Mouse (Mus musculus) neural tube, embryonic 12.5 days (tissue): ENCODE data around the gene Gm49380. TPM values are rescaled to one million over a fixed set of nuclear protein-coding genes. Genes with fewer than 3 reads are reported as not detected.
A peak's percentile ranks its signal among the peaks of the same experiment; 100 is the strongest.
"Not testable (repeated sequence)": the region's sequence is repeated elsewhere in the genome, so short reads cannot be mapped to it uniquely, and the experiment has no call there.

Source experiments
- ATAC-seq: fragments of 200-750 bp; cut with Nextera tagmentation; 2 replicates; pipeline ENCODE4 v1.8.0; 2017; ENCODE audit warnings: low read depth, mild to moderate bottlenecking, moderate TSS enrichment, moderate library complexity; ENCODE audit not compliant: low FRiP score
- H3K27ac ChIP-seq: fragments of 300-500 bp; sonication (generic); 2 replicates; pipeline ENCODE4 v1.5.1; 2016
- H3K27me3 ChIP-seq: fragments of 300-500 bp; sonication (generic); replicated peaks from 2 replicates; pipeline ENCODE4 v1.6.1; 2016; ENCODE audit warnings: mild to moderate bottlenecking
- H3K36me3 ChIP-seq: fragments of 300-500 bp; sonication (generic); 2 replicates; pipeline ENCODE4 v1.6.1; 2016; ENCODE audit warnings: mild to moderate bottlenecking
- H3K4me1 ChIP-seq: fragments of 300-500 bp; sonication (generic); 2 replicates; pipeline ENCODE4 v1.6.1; 2016
- H3K4me2 ChIP-seq: fragments of 300-500 bp; sonication (generic); replicated peaks from 2 replicates; pipeline ENCODE4 v1.6.1; 2016; ENCODE audit warnings: mild to moderate bottlenecking
- H3K4me3 ChIP-seq: fragments of 300-500 bp; sonication (generic); 2 replicates; pipeline ENCODE4 v1.5.1; 2016
- H3K9ac ChIP-seq: fragments of 300-500 bp; sonication (generic); 2 replicates; pipeline ENCODE4 v1.6.1; 2016; ENCODE audit warnings: mild to moderate bottlenecking
- H3K9me3 ChIP-seq: fragments of 300-500 bp; sonication (generic); 2 replicates; pipeline ENCODE4 v1.6.1; 2016; ENCODE audit warnings: mild to moderate bottlenecking
- WGBS: fragments of 180-500 bp; shearing (Covaris S2); methylation state at CpG from one replicate; pipeline ENCODE4 v1.1.7; 2016; 5-methylcytosine and 5-hydroxymethylcytosine counted together
- polyA plus RNA-seq: library from polyadenylated mRNA; unstranded; fragments of >200 nt; fragmentation: Nextera tagmentation; extraction: Ambion mirVana; gene quantifications from 2 replicates; pipeline ENCODE4 v1.2.1, GENCODE M21; 2016

The Gm49380 gene
- polyA plus RNA-seq, 1 experiment from 2014 or later: 0.51 TPM

DNA sequence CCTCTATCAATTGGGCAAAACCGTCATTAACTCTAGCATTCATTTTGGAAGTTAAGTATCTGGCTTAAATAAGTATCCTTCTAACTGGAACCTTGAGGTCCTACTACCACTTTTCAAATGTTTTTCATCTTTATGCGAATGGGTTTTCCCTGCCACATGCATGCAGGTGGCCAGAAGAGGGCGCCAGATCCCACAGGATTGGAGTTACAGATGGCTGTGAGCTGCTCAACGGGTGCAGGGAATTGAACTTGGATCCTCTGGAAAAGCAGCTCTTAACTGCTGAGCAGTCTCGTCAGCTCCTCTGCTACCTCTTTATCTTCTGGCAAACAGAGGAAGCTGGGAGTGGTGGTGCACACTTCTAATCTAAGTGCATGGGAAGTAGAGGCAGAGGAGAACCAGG, 5.7 kb upstream of the Gm49380 start:
- H3K9me3 ChIP-seq: no peaks in the 10 kb centered on the region
- 54% methylated on average over 5 of the region's 5 CpGs for WGBS
- H3K9ac ChIP-seq: no peak overlapping the region
- H3K36me3 ChIP-seq: no peaks in the 10 kb centered on the region
- H3K27me3 ChIP-seq: no peaks in the 10 kb centered on the region
- no peaks in the 10 kb centered on the region for H3K4me1 ChIP-seq
- no peak overlapping the region for H3K27ac ChIP-seq
- ATAC-seq: no peak
- H3K4me3 ChIP-seq: no peak overlapping the region
- no peak overlapping the region for H3K4me2 ChIP-seq

DNA sequence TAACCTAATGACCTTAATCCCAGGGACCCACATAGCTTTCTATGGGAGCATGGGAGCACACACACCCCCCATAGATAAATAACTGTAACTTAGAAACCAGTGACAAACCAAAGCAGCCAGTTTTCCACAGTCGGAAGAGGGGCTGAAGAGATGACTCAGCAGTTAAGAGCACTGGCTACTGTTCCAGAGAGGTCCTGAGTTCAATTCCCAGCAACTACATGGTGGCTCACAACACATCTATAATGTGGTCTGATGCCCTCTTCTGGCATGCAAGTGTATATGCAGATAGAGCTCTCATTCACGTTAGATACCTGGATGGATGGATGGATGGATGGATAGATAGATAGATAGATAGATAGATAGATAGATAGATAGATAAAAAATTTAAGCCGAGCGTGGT, 2.9 kb upstream of the Gm49380 start:
- Histone ChIP-seq H3K27ac (no peak overlapping the region), H3K4me1 (0 out of 2 replicates have a peak, but pooled peaks cover 5% of the 10 kb centered on the region), H3K4me3 (no peak overlapping the region), H3K4me2 (no peak overlapping the region), H3K27me3 (no peaks in the 10 kb centered on the region), H3K9me3 (no peaks in the 10 kb centered on the region), H3K9ac (no peak overlapping the region), H3K36me3 (no peaks in the 10 kb centered on the region)
- WGBS: 85% methylated on average over 4 of the region's 4 CpGs
- no peak for ATAC-seq

DNA sequence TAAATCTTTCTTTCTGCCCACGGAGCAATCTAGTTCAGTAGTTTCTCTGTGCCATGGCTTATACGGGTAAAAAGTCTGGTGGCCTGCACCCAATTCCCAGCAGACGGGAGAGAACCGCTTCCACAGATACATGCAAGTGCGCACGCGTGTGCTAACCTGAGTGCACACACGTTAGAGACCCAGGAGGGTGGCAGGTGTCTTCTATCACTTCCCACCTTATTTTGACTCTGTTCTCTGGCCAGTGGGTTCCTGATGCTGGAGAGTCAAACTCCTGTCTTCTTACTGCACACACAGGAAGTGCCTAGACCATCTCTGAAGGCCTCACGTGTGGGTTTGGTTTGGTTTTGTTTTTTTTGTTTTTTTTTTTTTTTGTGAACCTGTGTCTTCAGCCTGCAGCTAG, 2.3 kb upstream of the Gm49380 start:
- Histone ChIP-seq H3K36me3 (no peaks in the 10 kb centered on the region), H3K4me2 (no peak overlapping the region), H3K9me3 (no peaks in the 10 kb centered on the region), H3K4me1 (peaks cover 6% of the 10 kb centered on the region; the same call in 1 of the 2 replicates), H3K4me3 (no peak overlapping the region), H3K9ac (no peak overlapping the region), H3K27me3 (no peaks in the 10 kb centered on the region), H3K27ac (no peak overlapping the region)
- 94% methylated on average over 9 of the region's 9 CpGs for WGBS
- no peak for ATAC-seq

DNA sequence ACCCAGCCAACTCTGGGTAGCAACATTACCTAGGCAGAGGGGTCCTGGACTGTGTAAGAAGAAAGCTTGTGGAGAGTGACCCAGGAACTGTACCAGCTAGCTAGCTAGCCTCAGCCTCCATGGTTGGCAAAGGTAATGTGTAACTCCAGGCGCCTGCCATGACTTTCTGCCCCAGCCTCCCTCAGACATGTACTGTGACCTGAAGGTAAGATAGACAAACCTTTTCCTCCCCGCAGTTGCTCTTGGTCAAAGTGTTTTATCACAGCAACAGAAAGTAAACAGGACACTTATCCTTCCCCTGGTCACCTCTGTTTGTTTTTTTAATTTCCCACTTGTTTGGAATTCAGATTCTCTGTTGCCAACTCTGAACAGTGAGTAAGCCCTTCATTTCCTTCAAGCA, 1.2 kb upstream of the Gm49380 start:
- 86% methylated on average over 2 of the region's 2 CpGs for whole genome bisulfite sequencing
- no peak overlapping the region for H3K27ac ChIP-seq
- ATAC-seq: no peak
- no peaks in the 10 kb centered on the region for H3K9me3 ChIP-seq
- H3K27me3 ChIP-seq: no peaks in the 10 kb centered on the region
- peaks cover 5% of the 10 kb centered on the region; the same call in 1 of the 2 replicates for H3K36me3 ChIP-seq
- H3K9ac ChIP-seq: no peak overlapping the region
- no peak overlapping the region for H3K4me2 ChIP-seq
- peaks cover 17% of the 10 kb centered on the region for H3K4me1 ChIP-seq
- H3K4me3 ChIP-seq: no peak overlapping the region

DNA sequence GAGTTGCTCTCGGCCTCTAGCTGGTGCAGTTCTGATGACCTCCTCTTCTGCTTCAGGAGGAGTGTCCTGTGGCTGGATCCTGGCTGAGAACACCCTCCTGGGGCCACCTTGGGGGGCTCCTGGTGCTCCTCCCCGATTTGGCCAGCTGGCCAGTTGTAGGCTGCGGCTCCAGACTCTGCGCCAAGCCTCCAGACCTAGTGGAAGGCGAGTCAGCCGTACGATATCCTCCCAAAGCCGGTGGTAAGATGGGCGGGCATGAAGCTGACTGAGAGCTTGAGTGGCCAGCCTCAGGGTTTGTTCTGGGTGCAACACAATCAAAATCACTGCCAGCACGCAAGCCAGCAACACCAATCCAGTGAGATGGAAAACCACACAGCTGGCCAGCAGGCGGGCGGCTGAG, 1.4 kb downstream of the Gm49380 start:
- peaks cover 41% of the 10 kb centered on the region for H3K4me1 ChIP-seq
- not testable (repeated sequence) for H3K9ac ChIP-seq, H3K4me3 ChIP-seq, H3K27me3 ChIP-seq, H3K36me3 ChIP-seq, ATAC-seq, H3K9me3 ChIP-seq, H3K27ac ChIP-seq
- 72% methylated on average over 10 of the region's 12 CpGs for WGBS
- H3K4me2 ChIP-seq: peak overlapping the region; percentile 61

DNA sequence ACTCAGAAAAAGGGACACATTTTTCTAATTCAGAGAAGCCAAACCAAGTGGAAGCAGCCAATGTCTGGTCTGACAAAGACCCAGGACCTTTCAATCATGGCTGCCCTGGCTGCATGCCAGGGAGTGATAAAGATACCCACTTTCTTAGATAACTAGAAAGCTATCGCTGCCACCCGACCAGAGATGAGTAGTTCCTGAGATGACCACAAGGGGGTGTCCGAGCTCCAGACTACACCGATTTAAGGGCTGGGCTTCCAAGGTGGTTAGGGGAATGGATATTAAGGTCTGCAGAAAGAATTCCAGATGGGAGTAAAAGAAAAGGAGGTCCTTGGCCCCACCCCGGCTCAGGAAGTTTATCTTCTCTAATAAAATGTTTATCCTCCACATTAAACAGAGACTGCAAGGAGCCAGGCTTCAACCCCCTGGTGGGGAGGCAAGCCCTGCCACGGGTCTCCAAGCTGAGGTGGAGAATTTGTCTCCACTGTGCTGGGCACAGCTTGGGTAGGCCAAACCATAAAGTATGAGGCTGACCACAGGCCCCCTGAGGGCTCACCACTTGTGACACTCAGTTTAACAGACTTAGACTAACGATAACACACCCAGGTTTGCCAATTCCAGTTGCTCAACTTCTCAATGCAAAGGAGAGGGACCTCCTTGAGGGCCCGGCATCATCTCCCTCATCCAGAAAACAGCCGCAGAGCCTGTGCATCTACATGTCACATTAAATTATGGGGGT, 3.8 kb downstream of the Gm49380 start:
- no peak overlapping the region for H3K9ac ChIP-seq
- 31% methylated on average over 9 of the region's 9 CpGs for WGBS
- H3K27me3 ChIP-seq: no peaks in the 10 kb centered on the region
- H3K4me2 ChIP-seq: peak overlapping the region; percentile 46
- no peak for ATAC-seq
- H3K27ac ChIP-seq: no peak overlapping the region
- H3K36me3 ChIP-seq: peaks cover 13% of the 10 kb centered on the region
- H3K9me3 ChIP-seq: no peaks in the 10 kb centered on the region
- H3K4me1 ChIP-seq: peaks cover 46% of the 10 kb centered on the region
- H3K4me3 ChIP-seq: no peak overlapping the region

DNA sequence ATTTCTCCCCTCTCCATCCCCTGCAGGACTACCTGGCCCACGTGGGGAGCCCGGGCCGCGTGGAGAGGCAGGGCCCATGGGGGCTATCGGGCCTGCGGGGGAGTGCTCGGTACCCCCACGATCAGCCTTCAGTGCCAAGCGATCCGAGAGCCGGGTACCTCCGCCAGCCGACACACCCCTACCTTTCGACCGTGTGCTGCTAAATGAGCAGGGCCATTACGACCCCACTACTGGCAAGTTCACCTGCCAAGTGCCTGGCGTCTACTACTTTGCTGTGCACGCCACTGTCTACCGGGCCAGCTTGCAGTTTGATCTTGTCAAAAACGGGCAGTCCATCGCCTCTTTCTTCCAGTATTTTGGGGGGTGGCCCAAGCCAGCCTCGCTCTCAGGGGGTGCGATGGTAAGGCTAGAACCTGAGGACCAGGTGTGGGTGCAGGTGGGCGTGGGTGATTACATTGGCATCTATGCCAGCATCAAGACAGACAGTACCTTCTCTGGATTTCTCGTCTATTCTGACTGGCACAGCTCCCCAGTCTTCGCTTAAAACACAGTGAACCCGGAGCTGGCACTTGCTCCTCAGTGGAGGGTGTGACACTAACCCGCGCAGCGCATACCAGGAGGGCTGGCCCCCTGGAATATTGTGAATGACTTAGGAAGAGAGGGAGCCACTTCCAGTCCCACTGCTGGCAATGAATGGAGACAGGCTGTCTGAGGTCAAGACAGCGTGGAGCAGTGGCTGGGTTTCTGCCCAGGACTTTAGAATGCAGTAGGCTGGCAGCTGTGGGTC, 4.8 kb downstream of the Gm49380 start:
- Histone ChIP-seq H3K36me3 (peaks cover 18% of the 10 kb centered on the region), H3K27ac (no peak overlapping the region), H3K4me3 (no peak overlapping the region), H3K4me1 (peaks cover 46% of the 10 kb centered on the region), H3K9me3 (no peaks in the 10 kb centered on the region), H3K9ac (no peak overlapping the region), H3K4me2 (peak overlapping the region; percentile 44), H3K27me3 (no peaks in the 10 kb centered on the region)
- WGBS: 81% methylated on average over 31 of the region's 31 CpGs
- no peak for ATAC-seq

DNA sequence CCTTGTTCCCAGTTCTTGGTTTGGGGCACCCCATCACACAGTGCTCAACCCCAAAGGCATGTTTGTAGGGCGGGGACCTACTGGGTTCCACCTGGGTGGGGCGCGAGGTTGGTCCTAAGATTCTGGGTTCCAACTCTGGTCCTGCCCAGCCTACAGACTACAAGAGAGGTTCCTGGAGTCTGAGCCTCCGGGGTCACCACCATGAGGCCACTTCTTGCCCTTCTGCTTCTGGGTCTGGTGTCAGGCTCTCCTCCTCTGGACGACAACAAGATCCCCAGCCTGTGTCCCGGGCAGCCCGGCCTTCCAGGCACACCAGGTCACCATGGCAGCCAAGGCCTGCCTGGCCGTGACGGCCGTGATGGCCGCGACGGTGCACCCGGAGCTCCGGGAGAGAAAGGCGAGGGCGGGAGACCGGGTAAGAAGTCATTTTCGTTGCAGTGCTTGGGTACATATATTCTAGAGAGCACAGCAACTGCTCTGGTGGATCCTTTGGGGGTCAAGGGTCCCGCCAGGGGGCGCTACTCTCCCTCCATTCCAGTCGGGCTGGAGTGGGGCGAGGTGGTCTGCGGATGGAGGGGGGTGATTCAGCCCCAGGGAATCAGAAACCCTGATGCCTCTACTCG, 5.6 kb downstream of the Gm49380 start:
- Histone ChIP-seq H3K27ac (no peak overlapping the region), H3K4me1 (peaks cover 46% of the 10 kb centered on the region), H3K36me3 (peaks cover 18% of the 10 kb centered on the region), H3K4me3 (no peak overlapping the region), H3K9ac (0 out of 2 replicates have a peak overlapping the region, but pooled peaks have one; percentile 26), H3K27me3 (no peaks in the 10 kb centered on the region), H3K4me2 (peak overlapping the region; percentile 44), H3K9me3 (no peaks in the 10 kb centered on the region)
- WGBS: 39% methylated on average over 25 of the region's 25 CpGs
- no peak for ATAC-seq

DNA sequence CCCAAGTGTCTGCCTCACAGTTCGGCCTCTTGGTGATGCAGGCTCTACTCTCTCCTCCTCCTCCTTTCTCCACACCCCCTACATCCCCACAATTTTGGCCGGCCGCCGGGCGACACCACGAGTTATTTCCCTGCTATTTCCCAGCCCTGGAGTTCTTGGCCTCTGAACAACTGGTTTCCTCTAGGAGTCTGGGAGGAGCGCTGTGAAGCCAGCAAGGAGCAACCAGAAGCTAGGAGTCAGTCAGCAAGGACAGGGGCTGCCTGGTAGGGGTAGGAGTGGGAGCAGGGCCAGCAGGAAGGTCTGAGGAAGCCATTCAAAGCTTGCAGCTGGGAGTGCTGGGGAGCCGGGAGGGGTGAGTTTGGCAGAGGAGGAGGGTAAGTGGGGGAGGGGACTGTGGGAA, 6.2 kb downstream of the Gm49380 start, which contains the start of gene C1qtnf5:
Gene C1qtnf5, plus strand, starts transcription at position 136 of the 400 bp plus-strand sequence.
- 41% methylated on average over 8 of the region's 8 CpGs for WGBS
- peak within 1 kb of the TSS; percentile 44 for H3K4me2 ChIP-seq
- peaks cover 18% of the 10 kb centered on the region for H3K36me3 ChIP-seq
- no peak for ATAC-seq
- no peaks in the 10 kb centered on the region for H3K27me3 ChIP-seq
- 0 out of 2 replicates have a peak within 1 kb of the TSS, but pooled peaks have one; percentile 26 for H3K9ac ChIP-seq
- peaks cover 46% of the 10 kb centered on the region for H3K4me1 ChIP-seq
- H3K9me3 ChIP-seq: no peaks in the 10 kb centered on the region
- no peak within 1 kb of the TSS for H3K27ac ChIP-seq
- no peak within 1 kb of the TSS for H3K4me3 ChIP-seq

DNA sequence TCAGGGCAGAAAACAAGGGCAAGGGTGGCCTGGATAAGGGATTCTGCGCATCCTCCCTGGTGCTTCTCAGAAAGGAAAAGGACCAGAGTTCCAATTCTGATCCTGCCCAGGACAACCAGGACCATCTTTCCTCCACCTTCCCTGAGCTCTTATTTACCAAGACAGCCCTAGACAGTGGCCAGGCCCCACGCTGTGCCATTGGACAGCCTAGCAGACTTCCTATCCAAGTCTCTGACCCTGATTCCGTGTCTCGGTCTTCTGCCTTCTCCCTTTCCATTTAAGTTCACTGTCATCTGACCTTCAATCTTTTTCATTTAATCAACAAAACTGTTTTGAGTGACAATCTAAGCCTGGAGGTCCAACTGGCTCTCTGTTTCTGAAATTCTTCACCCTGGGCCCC, 6.7 kb downstream of the Gm49380 start:
- Histone ChIP-seq H3K36me3 (peaks cover 18% of the 10 kb centered on the region), H3K9ac (no peak overlapping the region), H3K9me3 (no peaks in the 10 kb centered on the region), H3K27ac (no peak overlapping the region), H3K4me2 (peak overlapping the region; percentile 44), H3K4me3 (no peak overlapping the region), H3K4me1 (peaks cover 42% of the 10 kb centered on the region), H3K27me3 (no peaks in the 10 kb centered on the region)
- no peak for ATAC-seq
- WGBS: 90% methylated on average over 4 of the region's 4 CpGs

DNA sequence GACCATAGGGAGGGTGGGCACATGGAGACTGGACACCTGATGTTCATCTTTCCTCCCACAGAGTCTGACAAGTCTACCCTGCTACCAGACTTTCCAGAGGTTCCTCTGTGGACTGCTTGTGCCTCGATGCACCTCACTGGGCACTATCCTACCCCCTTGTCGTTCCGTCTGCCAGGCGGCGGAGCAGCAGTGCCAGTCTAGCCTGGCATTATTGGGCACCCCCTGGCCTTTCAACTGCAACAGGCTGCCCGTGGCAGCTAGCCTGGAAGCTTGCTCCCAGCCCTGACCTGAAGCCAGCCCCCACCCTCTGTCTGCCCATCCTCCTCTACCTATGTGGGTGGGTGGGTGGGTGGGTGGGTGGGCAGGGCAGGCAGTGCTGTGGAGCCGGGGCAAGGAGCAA, 7.1 kb downstream of the Gm49380 start:
- H3K4me2 ChIP-seq: no peak overlapping the region
- WGBS: 96% methylated on average over 7 of the region's 7 CpGs
- H3K36me3 ChIP-seq: peaks cover 18% of the 10 kb centered on the region
- no peak overlapping the region for H3K4me3 ChIP-seq
- no peaks in the 10 kb centered on the region for H3K27me3 ChIP-seq
- no peak overlapping the region for H3K27ac ChIP-seq
- H3K9ac ChIP-seq: no peak overlapping the region
- peaks cover 41% of the 10 kb centered on the region for H3K4me1 ChIP-seq
- no peaks in the 10 kb centered on the region for H3K9me3 ChIP-seq
- ATAC-seq: no peak

DNA sequence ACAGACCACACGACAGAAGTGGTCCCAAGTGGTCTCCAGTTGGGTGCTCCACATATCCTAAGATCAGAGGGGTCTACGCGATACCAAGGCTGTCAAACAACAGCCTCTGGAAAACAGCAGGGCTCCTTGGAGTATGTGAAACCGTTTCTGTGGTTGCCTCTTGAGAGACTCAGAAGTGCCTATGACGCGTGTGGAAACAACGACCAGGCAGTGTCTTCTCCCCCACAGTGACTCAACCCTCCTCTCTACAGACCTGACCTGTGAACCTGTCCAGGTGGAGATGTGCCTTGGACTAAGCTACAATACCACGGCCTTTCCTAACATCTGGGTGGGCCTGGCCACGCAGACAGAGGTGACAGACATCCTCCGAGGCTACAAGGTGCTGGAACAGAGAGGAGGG, 7.5 kb downstream of the Gm49380 start:
- WGBS: 91% methylated on average over 10 of the region's 10 CpGs
- no peak overlapping the region for H3K4me3 ChIP-seq
- no peak overlapping the region for H3K9ac ChIP-seq
- no peak for ATAC-seq
- H3K27me3 ChIP-seq: no peaks in the 10 kb centered on the region
- H3K4me2 ChIP-seq: no peak overlapping the region
- H3K9me3 ChIP-seq: no peaks in the 10 kb centered on the region
- H3K4me1 ChIP-seq: peaks cover 41% of the 10 kb centered on the region
- H3K27ac ChIP-seq: no peak overlapping the region
- peaks cover 18% of the 10 kb centered on the region for H3K36me3 ChIP-seq
